Mouse (Mus musculus): Measurements from ENCODE around the gene Tbc1d7.

DNA sequence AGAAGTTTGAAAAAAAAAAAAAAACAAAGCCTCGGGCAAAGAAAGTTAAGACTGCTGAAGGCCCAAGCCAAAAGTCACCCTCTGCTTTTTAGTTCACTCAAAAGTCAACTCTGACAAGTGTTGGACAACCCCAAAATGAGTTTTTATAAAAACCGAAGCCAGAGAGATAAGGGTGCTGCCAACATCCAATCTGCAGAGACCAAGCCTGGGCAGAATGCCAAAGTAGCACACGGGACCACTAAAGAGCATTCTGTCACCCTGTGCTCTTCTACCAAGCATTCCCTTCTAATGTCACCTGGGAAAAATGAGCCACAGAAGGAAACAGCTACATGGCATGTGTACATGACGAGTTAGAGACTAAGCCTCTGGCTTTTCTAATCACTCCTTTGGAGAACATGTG, 36.8 kb downstream of the Tbc1d7 start:
- TF ChIP-seq CTCF (IDR thresholded peaks at IDR 0.05; ENCODE audit: insufficient read depth, low read depth, low read length) (no peak), POLR2A (IDR thresholded peaks at IDR 0.05; ENCODE audit: insufficient read depth, low read depth, low read length) (no peak)

Measured in olfactory bulb, adult 2 months (tissue).